Mouse (Mus musculus) limb, embryonic 14.5 days (tissue): ENCODE measurements at regions not wholly inside any gene's neighbourhood (a gene's known extent, or its start where the extent isn't known, plus 50 kb on each side); places are given as distances from the start of the nearest gene placed in this dataset.

Source experiments
- ATAC-seq: fragments of 200-750 bp; cut with Nextera tagmentation; 2 replicates; pipeline ENCODE4 v1.8.0; 2017; ENCODE audit warnings: low read depth, moderate number of reproducible peaks, moderate TSS enrichment; ENCODE audit not compliant: low FRiP score
- DNase-seq: peaks from one replicate; pipeline ENCODE4 v3.0.0-alpha.2; 2015; ENCODE audit warnings: low spot score
- H3K27ac ChIP-seq: fragments of 300-500 bp; sonication (generic); replicated peaks from 2 replicates; pipeline ENCODE4 v1.5.1; 2014; ENCODE audit warnings: low read depth, mild to moderate bottlenecking, low read length, moderate library complexity, mixed read lengths
- H3K27me3 ChIP-seq: fragments of 300-500 bp; sonication (generic); 2 replicates; pipeline ENCODE4 v1.6.1; 2014; ENCODE audit warnings: low read length, mixed read lengths; ENCODE audit not compliant: control insufficient read depth, insufficient read depth
- H3K36me3 ChIP-seq: fragments of 300-500 bp; sonication (generic); 2 replicates; pipeline ENCODE4 v1.6.1; 2014; ENCODE audit warnings: mild to moderate bottlenecking, low read length, moderate library complexity, mixed read lengths; ENCODE audit not compliant: control insufficient read depth, insufficient read depth
- H3K4me1 ChIP-seq: fragments of 300-500 bp; sonication (generic); 2 replicates; pipeline ENCODE4 v1.6.1; 2014; ENCODE audit warnings: antibody characterized with exemption, low read length, mixed read lengths; ENCODE audit not compliant: control insufficient read depth, insufficient read depth
- H3K4me2 ChIP-seq: fragments of 300-500 bp; sonication (generic); replicated peaks from 2 replicates; pipeline ENCODE4 v1.6.1; 2014; ENCODE audit warnings: low read depth, mild to moderate bottlenecking, low read length, moderate library complexity; ENCODE audit not compliant: severe bottlenecking
- H3K4me3 ChIP-seq: fragments of 300-500 bp; sonication (generic); replicated peaks from 2 replicates; pipeline ENCODE4 v1.5.1; 2014; ENCODE audit warnings: low read length
- H3K9ac ChIP-seq: fragments of 300-500 bp; sonication (generic); 2 replicates; pipeline ENCODE4 v1.6.1; 2014; ENCODE audit warnings: mild to moderate bottlenecking, low read depth, low read length, moderate library complexity; ENCODE audit not compliant: severe bottlenecking
- H3K9me3 ChIP-seq: fragments of 300-500 bp; sonication (generic); 2 replicates; pipeline ENCODE4 v1.6.1; 2016; ENCODE audit warnings: low read length; ENCODE audit not compliant: control insufficient read depth
- POLR2A ChIP-seq: fragments of 200-500 bp; IDR thresholded peaks from 2 replicates; pipeline ENCODE4 v1.8.0; 2012; ENCODE audit warnings: inconsistent platforms, mild to moderate bottlenecking, moderate library complexity, borderline replicate concordance; ENCODE audit not compliant: insufficient read depth, insufficient read length; ENCODE audit errors: extremely low read depth
- WGBS: fragments of 180-500 bp; shearing (Covaris S2); extraction: QIAGEN DNeasy Blood & Tissue Kit; methylation state at CpG from one replicate; pipeline ENCODE4 v1.1.7; 2014; 5-methylcytosine and 5-hydroxymethylcytosine counted together

GRCm38 (mm10) chr1:76336011-76336410 is 789.9 kb downstream of the Slc4a3 start:
- DNase-seq (no peak), ATAC-seq (no peak)
- no peak overlapping the region for H3K4me3 ChIP-seq
- no peaks in the 10 kb centered on the region for H3K36me3 ChIP-seq
- H3K9ac ChIP-seq = no peak overlapping the region
- no peak for TF ChIP-seq POLR2A
- no peaks in the 10 kb centered on the region for H3K4me1 ChIP-seq
- H3K27ac ChIP-seq = no peak overlapping the region
- no peak overlapping the region for H3K4me2 ChIP-seq
- no peaks in the 10 kb centered on the region for H3K9me3 ChIP-seq
- H3K27me3 ChIP-seq = no peaks in the 10 kb centered on the region

- Histone ChIP-seq H3K27me3 (no peaks in the 10 kb centered on the region), H3K4me3 (no peak overlapping the region), H3K36me3 (no peaks in the 10 kb centered on the region), H3K4me1 (no peaks in the 10 kb centered on the region), H3K9me3 (no peaks in the 10 kb centered on the region), H3K9ac (no peak overlapping the region), H3K4me2 (no peak overlapping the region), H3K27ac (no peak overlapping the region)
- DNase-seq = no peak
- 68% methylated on average over 8 of the region's 8 CpGs for WGBS
- no peak for TF ChIP-seq POLR2A
- no peak for ATAC-seq
Observed at GRCm38 (mm10) chr1:76362106-76362505, 816.0 kb downstream of the Slc4a3 start.

DNA sequence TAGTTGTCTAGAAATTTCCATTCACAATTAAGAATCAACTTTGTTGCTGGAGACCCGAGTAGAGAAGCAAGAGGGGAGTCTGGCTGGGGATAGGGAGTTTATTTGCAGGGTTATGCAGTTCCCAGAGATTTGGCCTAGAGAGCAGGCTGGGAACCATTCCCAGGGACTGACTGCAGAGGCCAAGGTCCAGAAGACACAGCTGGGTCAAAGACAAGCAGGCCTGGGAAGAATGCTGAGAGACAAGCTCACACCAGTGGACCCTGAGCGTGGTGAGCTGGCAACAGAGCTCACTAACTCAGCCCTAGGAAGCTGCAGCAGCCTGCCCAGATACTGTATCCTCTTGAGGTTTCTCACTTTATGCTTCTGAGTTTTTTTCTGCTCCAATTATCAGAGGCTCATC is 827.9 kb downstream of the Slc4a3 start:
- Histone ChIP-seq H3K9ac (no peak overlapping the region), H3K36me3 (no peaks in the 10 kb centered on the region), H3K27ac (no peak overlapping the region), H3K4me3 (no peak overlapping the region), H3K4me2 (no peak overlapping the region), H3K9me3 (no peaks in the 10 kb centered on the region), H3K4me1 (no peaks in the 10 kb centered on the region), H3K27me3 (no peaks in the 10 kb centered on the region)
- no peak for TF ChIP-seq POLR2A
- 68% methylated on average over 2 of the region's 2 CpGs for WGBS
- ATAC-seq = no peak
- DNase-seq = no peak

GRCm38 (mm10) chr1:76378154-76378553 is 832.1 kb downstream of the Slc4a3 start:
- Histone ChIP-seq H3K27ac (no peak overlapping the region), H3K4me2 (no peak overlapping the region), H3K9ac (no peak overlapping the region), H3K27me3 (no peaks in the 10 kb centered on the region), H3K4me1 (no peaks in the 10 kb centered on the region), H3K4me3 (no peak overlapping the region), H3K36me3 (no peaks in the 10 kb centered on the region), H3K9me3 (no peaks in the 10 kb centered on the region)
- no peak for DNase-seq
- WGBS = 83% methylated on average over 3 of the region's 3 CpGs
- ATAC-seq = no peak
- no peak for TF ChIP-seq POLR2A

DNA sequence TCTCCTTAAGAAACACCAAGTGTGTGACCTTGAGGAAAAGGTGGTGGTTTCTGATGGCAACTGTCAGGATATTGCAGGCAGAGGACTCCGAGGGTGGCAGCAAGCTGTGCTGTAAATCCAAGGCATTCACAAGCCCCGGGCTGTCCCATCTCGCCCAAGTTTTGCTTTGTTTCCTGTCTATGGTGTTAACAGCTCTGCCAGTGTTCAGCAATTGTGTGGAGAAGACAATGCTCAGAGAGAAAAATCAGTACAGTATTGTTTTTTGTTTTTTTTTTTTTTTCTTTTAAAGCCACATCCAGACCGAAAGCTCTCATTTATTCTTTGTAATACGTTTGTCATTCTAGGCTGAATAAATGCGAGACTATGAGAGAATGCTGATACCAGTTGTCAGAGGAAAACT is 846.5 kb downstream of the Slc4a3 start:
- DNase-seq (no peak), ATAC-seq (no peak)
- TF ChIP-seq POLR2A = no peak
- no peaks in the 10 kb centered on the region for H3K9me3 ChIP-seq
- H3K27ac ChIP-seq = no peak overlapping the region
- no peaks in the 10 kb centered on the region for H3K36me3 ChIP-seq
- no peak overlapping the region for H3K9ac ChIP-seq
- no peak overlapping the region for H3K4me2 ChIP-seq
- H3K27me3 ChIP-seq = no peaks in the 10 kb centered on the region
- H3K4me3 ChIP-seq = no peak overlapping the region
- WGBS = 63% methylated on average over 6 of the region's 6 CpGs
- no peaks in the 10 kb centered on the region for H3K4me1 ChIP-seq

DNA sequence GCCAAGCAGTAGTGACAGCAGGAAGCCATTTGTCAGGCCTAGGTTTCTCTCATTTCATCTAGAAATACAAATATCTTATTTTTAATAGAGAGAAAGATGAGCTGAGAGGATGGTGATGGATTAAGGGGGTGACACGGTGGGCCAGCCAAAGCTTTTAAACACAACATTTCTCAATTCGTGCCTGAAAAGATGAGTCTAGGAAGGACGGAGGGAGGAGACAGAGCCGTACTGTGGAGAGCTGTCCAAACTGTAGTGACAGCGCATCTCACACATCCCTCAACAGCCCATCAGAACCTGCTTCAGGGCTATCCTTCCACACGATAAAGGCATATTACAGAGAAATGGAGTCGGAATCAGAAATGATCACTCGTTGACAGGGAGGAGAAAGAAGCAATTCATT is 848.0 kb downstream of the Slc4a3 start:
- no peaks in the 10 kb centered on the region for H3K4me1 ChIP-seq
- H3K4me2 ChIP-seq = no peak overlapping the region
- H3K4me3 ChIP-seq = no peak overlapping the region
- H3K36me3 ChIP-seq = no peaks in the 10 kb centered on the region
- H3K27ac ChIP-seq = no peak overlapping the region
- WGBS = 78% methylated on average over 8 of the region's 8 CpGs
- DNase-seq (no peak), ATAC-seq (no peak)
- no peak overlapping the region for H3K9ac ChIP-seq
- H3K27me3 ChIP-seq = no peaks in the 10 kb centered on the region
- no peak for TF ChIP-seq POLR2A
- no peaks in the 10 kb centered on the region for H3K9me3 ChIP-seq
